Comparison of ENCODE assay signal across 16 mouse cellular contexts in the genomic region with DNA sequence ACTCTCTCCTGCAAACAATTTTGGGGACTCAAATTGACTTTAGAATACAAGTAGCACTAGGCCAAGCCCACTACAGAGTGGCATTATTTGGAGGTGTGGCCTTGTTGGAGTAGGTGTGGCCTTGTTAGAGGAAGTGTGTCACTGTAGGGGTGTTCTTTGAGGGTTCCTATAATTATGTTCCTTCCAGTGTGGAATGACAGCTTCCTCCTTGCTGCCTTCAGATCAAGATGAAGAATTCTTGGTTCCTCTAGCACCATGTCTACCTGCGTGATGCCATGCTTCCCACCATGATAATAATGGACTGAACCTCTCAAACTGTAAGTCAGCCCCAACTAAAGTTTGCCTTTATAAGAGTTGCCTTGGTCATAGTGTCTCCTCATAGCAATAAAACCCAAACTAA.
"Had no signal": no experiment of that assay in that cellular context is flagged by ENCODE, and none has a peak within 500 bp of the region (broad histone marks: within the 10 kb centered on the region; RNA-seq: fewer than 3 reads in every experiment).

No protein-coding gene starts in this region.

- H3K9me3 ChIP-seq: neural tube, embryonic 13.5 days; neural tube, embryonic 15.5 days; stomach, embryonic 15.5 days had no signal

- H3K4me2 ChIP-seq: neural tube, embryonic 13.5 days; neural tube, embryonic 15.5 days; stomach, embryonic 15.5 days had no signal

- H3K36me3 ChIP-seq: neural tube, embryonic 13.5 days; neural tube, embryonic 15.5 days; stomach, embryonic 15.5 days had no signal

- H3K4me3 ChIP-seq: neural tube, embryonic 13.5 days; neural tube, embryonic 15.5 days; stomach, embryonic 15.5 days had no signal

- H3K27me3 ChIP-seq: neural tube, embryonic 13.5 days; neural tube, embryonic 15.5 days; stomach, embryonic 15.5 days had no signal

- H3K27ac ChIP-seq: neural tube, embryonic 13.5 days; neural tube, embryonic 15.5 days; stomach, embryonic 15.5 days; stomach, postnatal 0 days had no signal

- H3K4me1 ChIP-seq: neural tube, embryonic 13.5 days; stomach, embryonic 15.5 days had no signal

- H3K9ac ChIP-seq: neural tube, embryonic 13.5 days; neural tube, embryonic 15.5 days; stomach, embryonic 15.5 days had no signal

- DNase-seq: retina, postnatal 1 day; right cerebral cortex, adult 18-20 months; right cerebral cortex, postnatal 14 days; right cerebral cortex, postnatal 25 days; right cerebral cortex, postnatal 4 days; spleen, adult 18-20 months; thymus, adult 18-20 months; thymus, adult 2 months; thymus, postnatal 14 days; thymus, postnatal 25 days; thymus, postnatal 36 days; thymus, postnatal 4 days had no signal
